Mouse (Mus musculus): ENCODE data around the gene Eif2ak4.

DNA sequence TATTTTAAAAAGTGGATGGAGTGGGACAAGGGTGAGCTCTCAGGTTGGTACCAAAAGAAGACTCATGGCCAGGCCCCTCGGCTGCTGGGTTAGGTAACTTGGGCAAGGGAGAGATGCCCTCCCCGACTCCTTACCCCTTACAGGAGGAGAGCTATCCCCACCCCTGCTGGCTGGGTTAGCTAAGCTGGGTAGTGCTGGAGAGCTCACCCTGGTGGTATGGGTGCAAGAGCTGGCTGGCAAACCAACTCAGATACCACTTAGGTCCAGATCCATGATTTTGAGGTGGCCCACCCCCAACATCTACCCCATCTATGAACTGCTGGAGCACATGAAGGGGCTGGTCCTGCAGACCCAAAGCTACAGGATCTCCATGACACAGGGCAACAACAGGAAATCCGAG, 136.4 kb downstream of the Eif2ak4 start:
- TF ChIP-seq POLR2A (IDR thresholded peaks at IDR 0.05; ENCODE audit: borderline replicate concordance, insufficient read depth, low read length) (no peak), CTCF (IDR thresholded peaks at IDR 0.05; ENCODE audit: borderline replicate concordance, insufficient read depth, low read depth, low read length) (no peak)

All from cerebellum, adult 2 months (tissue).